Mouse (Mus musculus) ZHBTc4 (cell line): ENCODE results near the gene Atp6v1d.

Experiments
- DNase-seq: peaks from one replicate; pipeline ENCODE4 v3.0.0-alpha.2; 2011; ENCODE audit warnings: low read depth, low spot score

Gene Atp6v1d

GRCm38 (mm10) chr12:78794236-78794635 lies 67.2 kb downstream of the Atp6v1d start:
- DNase-seq = no peak

- DNase-seq = no peak
Observed at GRCm38 (mm10) chr12:78790791-78791190, 70.6 kb downstream of the Atp6v1d start.
